Mouse (Mus musculus): ENCODE results near the gene Srpr. TPM values are rescaled to one million over a fixed set of nuclear protein-coding genes. Genes with fewer than 3 reads are reported as not detected.

Gene Srpr
- polyA plus RNA-seq, 2 experiments, result 28.8 to 53.8 TPM

- no peak for TF ChIP-seq CTCF (IDR thresholded peaks at IDR 0.05; ENCODE audit: low read depth)
- no peak for TF ChIP-seq EP300 (IDR thresholded peaks at IDR 0.05; ENCODE audit: low read depth)
- Histone ChIP-seq H3K4me2 (ENCODE audit: low read depth) (no peak overlapping the region), H3K9me3 (ENCODE audit: control insufficient read depth, low read length) (no peaks in the 10 kb centered on the region), H3K9ac (replicated peaks) (no peak overlapping the region), H3K4me3 (ENCODE audit: insufficient read depth in 1 of 2, low read depth in 2 of 2, low read length in 2 of 2) (no peak overlapping the region), H3K36me3 (replicated peaks; ENCODE audit: control insufficient read depth, insufficient read depth, low read depth) (no peaks in the 10 kb centered on the region; the same call in none of the 2 replicates), H3K4me1 (replicated peaks; ENCODE audit: control insufficient read depth in 2 of 2, insufficient read depth in 2 of 2, low read length in 1 of 2) (peaks cover 0 to 4% of the 10 kb centered on the region in 2 experiments; a peak in 1 of 4 replicates), H3K27ac (no peak overlapping the region), H3K27me3 (ENCODE audit: control insufficient read depth, insufficient read depth, low read length) (no peaks in the 10 kb centered on the region)
- WGBS (ENCODE audit: insufficient replicate concordance), result 75% methylated on average over 2 of the region's 2 CpGs
- ATAC-seq (ENCODE audit: insufficient read depth) (no peak), DNase-seq (ENCODE audit: low read depth in 3 of 3, low spot score in 3 of 3) (no peak)
These were observed 39.3 kb upstream of the Srpr start for GRCm38 (mm10) chr9:35160662-35161061.

GRCm38 (mm10) chr9:35161721-35162120 lies 38.3 kb upstream of the Srpr start:
- DNase-seq (ENCODE audit: low read depth in 3 of 3, low spot score in 3 of 3) (no peak), ATAC-seq (ENCODE audit: insufficient read depth) (no peak)
- TF ChIP-seq CTCF (IDR thresholded peaks at IDR 0.05; ENCODE audit: low read depth), result no peak
- no peak for TF ChIP-seq EP300 (IDR thresholded peaks at IDR 0.05; ENCODE audit: low read depth)
- Histone ChIP-seq H3K9ac (replicated peaks) (no peak overlapping the region), H3K4me1 (replicated peaks; ENCODE audit: control insufficient read depth in 2 of 2, insufficient read depth in 2 of 2, low read length in 1 of 2) (peaks cover 0 to 4% of the 10 kb centered on the region in 2 experiments; a peak in 1 of 4 replicates), H3K4me3 (ENCODE audit: insufficient read depth in 1 of 2, low read depth in 2 of 2, low read length in 2 of 2) (no peak overlapping the region), H3K9me3 (ENCODE audit: control insufficient read depth, low read length) (no peaks in the 10 kb centered on the region), H3K27ac (no peak overlapping the region), H3K4me2 (ENCODE audit: low read depth) (no peak overlapping the region), H3K27me3 (ENCODE audit: control insufficient read depth, insufficient read depth, low read length) (no peaks in the 10 kb centered on the region), H3K36me3 (replicated peaks; ENCODE audit: control insufficient read depth, insufficient read depth, low read depth) (no peaks in the 10 kb centered on the region; the same call in none of the 2 replicates)
- WGBS (ENCODE audit: insufficient replicate concordance), result 80% methylated on average over 7 of the region's 7 CpGs

GRCm38 (mm10) chr9:35163011-35163690 lies 36.8 kb upstream of the Srpr start:
- Histone ChIP-seq H3K4me3 (ENCODE audit: insufficient read depth in 1 of 2, low read depth in 2 of 2, low read length in 2 of 2) (no peak overlapping the region), H3K9me3 (ENCODE audit: control insufficient read depth, low read length) (no peaks in the 10 kb centered on the region)

GRCm38 (mm10) chr9:35164142-35164874 lies 35.7 kb upstream of the Srpr start:
- Histone ChIP-seq H3K4me3 (ENCODE audit: insufficient read depth in 1 of 2, low read depth in 2 of 2, low read length in 2 of 2) (no peak overlapping the region), H3K4me2 (ENCODE audit: low read depth) (no peak overlapping the region), H3K36me3 (replicated peaks; ENCODE audit: control insufficient read depth, insufficient read depth, low read depth) (no peaks in the 10 kb centered on the region; the same call in none of the 2 replicates), H3K9ac (replicated peaks) (no peak overlapping the region), H3K27me3 (ENCODE audit: control insufficient read depth, insufficient read depth, low read length) (no peaks in the 10 kb centered on the region), H3K9me3 (ENCODE audit: control insufficient read depth, low read length) (no peaks in the 10 kb centered on the region), H3K4me1 (replicated peaks; ENCODE audit: control insufficient read depth in 2 of 2, insufficient read depth in 2 of 2, low read length in 1 of 2) (peaks cover 0 to 7% of the 10 kb centered on the region in 2 experiments; a peak in 2 of 4 replicates), H3K27ac (no peak overlapping the region)
- no peak for ATAC-seq (ENCODE audit: insufficient read depth)
- TF ChIP-seq EP300 (IDR thresholded peaks at IDR 0.05; ENCODE audit: low read depth) (no peak), CTCF (IDR thresholded peaks at IDR 0.05; ENCODE audit: low read depth) (no peak)
- DNase-seq (ENCODE audit: low read depth in 3 of 3, low spot score in 3 of 3), result no peak
- WGBS (ENCODE audit: insufficient replicate concordance), result 35% methylated on average over 5 of the region's 5 CpGs

More at GRCm38 (mm10) chr9:35163011-35163690, 36.8 kb upstream of the Srpr start:
- Histone ChIP-seq H3K27ac (no peak overlapping the region), H3K4me2 (ENCODE audit: low read depth) (no peak overlapping the region), H3K4me1 (replicated peaks; ENCODE audit: control insufficient read depth in 2 of 2, insufficient read depth in 2 of 2, low read length in 1 of 2) (peaks cover 0 to 7% of the 10 kb centered on the region in 2 experiments; a peak in 2 of 4 replicates), H3K9ac (replicated peaks) (no peak overlapping the region), H3K36me3 (replicated peaks; ENCODE audit: control insufficient read depth, insufficient read depth, low read depth) (no peaks in the 10 kb centered on the region; the same call in none of the 2 replicates), H3K27me3 (ENCODE audit: control insufficient read depth, insufficient read depth, low read length) (no peaks in the 10 kb centered on the region)
- no peak for TF ChIP-seq CTCF (IDR thresholded peaks at IDR 0.05; ENCODE audit: low read depth)
- TF ChIP-seq EP300 (IDR thresholded peaks at IDR 0.05; ENCODE audit: low read depth), result no peak
- WGBS (ENCODE audit: insufficient replicate concordance), result 77% methylated on average over 11 of the region's 11 CpGs
- ATAC-seq (ENCODE audit: insufficient read depth) (no peak), DNase-seq (ENCODE audit: low read depth in 3 of 3, low spot score in 3 of 3) (no peak)

Data from liver, embryonic 14.5 days (tissue).